Mouse (Mus musculus): ENCODE measurements at regions not wholly inside any gene's neighbourhood (a gene's known extent, or its start where the extent isn't known, plus 50 kb on each side); places are given as distances from the start of the nearest gene placed in this dataset.
A peak's percentile ranks its signal among the peaks of the same experiment; 100 is the strongest.

DNA sequence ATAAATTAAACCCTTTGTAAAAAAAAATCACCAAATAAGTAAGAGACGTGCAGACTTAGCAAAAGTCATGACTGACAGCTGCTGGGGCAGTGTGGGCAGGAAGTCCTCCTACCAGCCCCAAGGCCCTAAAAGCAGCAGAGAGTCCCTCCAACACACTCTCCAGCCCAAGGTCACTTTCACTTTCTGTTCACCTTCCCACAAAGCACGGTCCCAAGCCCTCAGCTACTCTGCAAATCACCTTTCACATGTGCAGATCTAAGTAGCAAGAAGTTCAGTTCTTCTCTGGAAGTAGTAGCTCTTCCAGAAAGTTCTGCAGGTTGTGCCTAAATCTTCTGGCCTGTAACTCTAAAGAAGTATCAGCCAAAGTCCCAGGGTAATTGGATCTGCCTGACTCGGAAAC lies 120.8 kb upstream of the Gm26657 start:
- no peak for DNase-seq

- DNase-seq: no peak
Measured at GRCm38 (mm10) chr4:56618433-56618832, 121.4 kb upstream of the Gm26657 start.

DNA sequence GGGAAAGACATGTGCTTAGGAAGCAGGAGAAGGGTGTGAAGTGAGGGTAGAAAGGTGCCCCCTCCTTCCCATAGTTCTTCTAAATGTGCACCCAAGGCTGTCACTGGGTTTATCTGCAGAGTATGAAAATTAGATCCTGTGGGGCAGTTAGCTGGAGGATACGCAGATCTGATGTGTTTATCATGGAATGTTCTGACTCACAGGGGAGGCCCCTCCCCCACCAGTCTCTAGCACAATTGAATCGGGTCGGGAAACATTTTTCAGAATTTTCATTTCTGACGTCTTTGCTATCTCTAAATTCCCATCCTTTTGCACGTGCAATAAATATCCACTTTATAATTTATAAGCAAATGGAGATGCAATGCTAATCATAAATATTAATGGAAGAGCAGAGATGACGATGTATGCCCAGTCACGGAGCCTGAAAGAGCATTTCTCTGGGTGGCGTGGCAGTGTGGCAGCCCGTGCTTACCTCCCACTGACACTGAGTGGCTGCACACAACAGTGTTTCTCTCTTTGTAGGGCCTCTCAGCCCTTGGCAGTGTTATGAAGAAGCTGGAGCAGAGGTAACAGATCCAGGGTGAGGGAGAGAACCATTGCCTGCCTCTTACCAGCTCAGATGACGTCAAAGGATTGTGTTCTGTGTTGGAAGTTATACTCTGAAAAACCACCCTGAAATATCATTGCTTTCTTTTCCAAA lies 122.1 kb upstream of the Gm26657 start:
- no peak for DNase-seq

DNA sequence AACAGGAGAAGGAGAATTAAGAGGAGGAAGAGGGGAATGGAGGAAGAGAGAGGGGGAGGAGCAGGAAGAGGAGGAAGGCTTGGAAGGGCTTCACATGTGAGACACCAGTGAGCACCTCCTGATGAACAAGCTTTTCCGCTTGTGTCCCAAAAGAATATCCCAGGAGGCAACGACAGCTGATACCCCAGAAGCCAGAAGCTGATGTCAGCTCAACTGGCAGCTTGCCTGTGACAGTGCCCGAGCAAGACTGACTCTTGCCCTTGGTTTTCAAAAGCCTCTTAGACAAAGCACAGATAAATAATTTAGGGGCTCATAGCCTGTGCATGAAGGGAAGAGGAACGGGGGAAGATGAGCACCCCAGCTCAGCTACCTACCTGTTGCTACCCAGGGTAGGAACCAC lies 127.5 kb upstream of the Gm26657 start:
- DNase-seq: peak; percentile 7 to 15

- DNase-seq: no peak
Measured at GRCm38 (mm10) chr4:56611751-56612150, 128.1 kb upstream of the Gm26657 start.

GRCm38 (mm10) chr4:56610273-56610672 lies 129.6 kb upstream of the Gm26657 start:
- DNase-seq: no peak

GRCm38 (mm10) chr4:56608701-56609100 lies 131.2 kb upstream of the Gm26657 start:
- no peak for DNase-seq

DNA sequence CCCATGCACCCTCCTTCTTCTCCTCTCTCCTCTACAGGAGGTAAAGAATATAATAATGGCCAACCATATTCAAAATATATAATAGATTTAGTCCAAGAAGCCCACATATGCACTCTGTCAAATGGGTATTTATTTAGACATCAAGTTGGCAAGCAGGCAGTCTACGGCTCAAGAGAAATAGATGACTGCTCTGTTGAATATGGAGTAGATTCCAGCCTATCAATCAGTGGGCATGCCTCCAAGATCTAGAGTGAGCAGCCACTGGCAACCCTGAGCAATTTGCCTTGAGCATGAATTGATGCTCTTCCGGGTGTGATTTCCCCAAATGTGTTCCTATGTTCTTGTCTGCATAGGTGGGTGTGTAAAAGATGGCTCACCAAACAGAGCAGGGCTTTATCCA lies 141.5 kb upstream of the Gm26657 start:
- no peak for DNase-seq

DNA sequence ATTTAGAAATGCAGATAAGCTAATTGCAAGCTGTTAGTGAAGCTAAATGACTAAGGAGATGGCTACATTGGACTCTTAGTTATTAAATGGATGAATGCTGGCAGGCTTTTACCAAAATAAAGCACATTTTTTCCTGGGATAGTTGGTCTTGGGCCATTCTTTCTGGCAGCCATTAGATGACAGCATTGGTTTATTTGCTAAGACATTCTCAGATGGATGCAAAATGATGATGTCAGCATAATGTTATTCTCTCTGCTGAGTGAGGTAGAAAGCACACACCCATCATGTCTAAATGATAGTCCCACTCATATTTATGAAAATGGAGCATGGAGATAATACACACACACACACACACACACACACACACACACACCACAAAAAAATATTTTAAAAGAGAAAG lies 141.9 kb upstream of the Gm26657 start:
- no peak for DNase-seq

- no peak for DNase-seq
Measured at GRCm38 (mm10) chr4:56582405-56582804, 157.5 kb upstream of the Gm26657 start.

- DNase-seq: no peak
Measured at GRCm38 (mm10) chr4:56576837-56577548, 162.9 kb upstream of the Gm26657 start.

DNA sequence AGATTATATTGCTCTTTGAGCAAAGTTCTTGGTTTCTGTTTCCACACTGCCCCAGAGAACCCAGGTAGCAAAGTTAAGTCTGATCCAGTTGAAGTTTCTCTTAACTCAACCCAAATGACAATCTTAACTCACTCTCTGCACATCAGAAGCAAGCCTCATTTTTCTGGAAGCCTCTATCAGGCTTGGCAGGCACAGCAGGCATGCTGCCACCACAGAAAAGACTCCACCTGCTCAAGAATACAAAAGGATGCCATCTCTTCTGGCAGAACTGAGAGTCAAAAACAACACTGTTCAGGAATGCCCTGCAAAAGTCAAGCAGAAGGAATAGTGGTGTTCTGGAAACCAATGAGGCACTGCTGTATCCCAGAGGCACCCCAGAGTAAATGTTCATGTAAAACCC lies 187.7 kb upstream of the Gm26657 start:
- DNase-seq: peak; percentile 11 to 20

DNA sequence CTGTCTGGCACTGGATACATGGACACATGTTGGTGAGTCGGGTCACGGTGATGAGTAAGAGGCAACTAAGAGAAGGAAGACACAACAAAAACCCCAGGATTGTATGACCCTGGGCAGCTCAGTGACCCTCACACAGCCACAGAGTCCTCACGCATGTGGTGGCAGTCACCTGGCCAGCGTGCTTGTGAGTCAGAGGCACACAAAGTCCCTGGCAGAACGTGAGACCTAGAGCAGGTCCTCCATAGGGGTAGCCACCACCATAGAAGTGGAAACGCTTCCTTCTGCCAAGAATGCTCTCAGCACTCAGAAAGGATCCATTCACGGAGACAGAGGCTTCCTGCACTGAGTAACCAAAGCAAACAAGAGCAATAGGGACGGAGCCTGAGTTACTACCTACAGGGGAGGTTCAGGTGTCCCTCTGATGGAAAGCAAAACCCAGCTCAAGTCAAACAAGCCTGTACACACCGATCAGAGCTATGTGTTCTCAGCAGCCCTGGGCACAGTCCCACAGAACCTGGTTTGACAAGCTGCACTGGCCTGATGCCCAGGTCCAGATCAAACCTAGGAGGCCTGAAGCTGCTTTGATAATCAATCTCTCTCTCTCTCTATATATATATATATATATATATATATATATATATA lies 206.4 kb upstream of the Gm26657 start:
- DNase-seq: no peak

GRCm38 (mm10) chr4:56532921-56533320 lies 206.9 kb upstream of the Gm26657 start:
- DNase-seq: peak; percentile 4 to 7

DNA sequence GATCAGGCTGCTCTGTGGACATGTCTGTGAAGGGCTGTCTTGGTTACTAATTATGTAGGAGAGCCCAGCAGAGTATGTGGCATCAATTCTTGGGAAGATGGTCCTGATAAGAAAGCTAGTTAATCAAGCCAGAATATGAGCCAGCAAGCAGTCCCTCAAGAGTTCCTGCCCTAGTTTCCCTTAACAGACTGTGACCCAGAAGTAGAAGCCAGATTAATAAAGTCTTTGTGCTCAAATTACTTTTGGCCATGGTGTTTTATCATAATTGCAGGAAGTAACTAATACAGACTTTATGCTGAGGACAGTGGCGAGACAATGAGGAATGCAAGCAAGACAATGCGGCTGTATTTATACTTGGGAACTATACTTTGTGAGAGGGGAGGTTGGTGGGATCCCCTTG lies 211.3 kb upstream of the Gm26657 start:
- DNase-seq: no peak

DNA sequence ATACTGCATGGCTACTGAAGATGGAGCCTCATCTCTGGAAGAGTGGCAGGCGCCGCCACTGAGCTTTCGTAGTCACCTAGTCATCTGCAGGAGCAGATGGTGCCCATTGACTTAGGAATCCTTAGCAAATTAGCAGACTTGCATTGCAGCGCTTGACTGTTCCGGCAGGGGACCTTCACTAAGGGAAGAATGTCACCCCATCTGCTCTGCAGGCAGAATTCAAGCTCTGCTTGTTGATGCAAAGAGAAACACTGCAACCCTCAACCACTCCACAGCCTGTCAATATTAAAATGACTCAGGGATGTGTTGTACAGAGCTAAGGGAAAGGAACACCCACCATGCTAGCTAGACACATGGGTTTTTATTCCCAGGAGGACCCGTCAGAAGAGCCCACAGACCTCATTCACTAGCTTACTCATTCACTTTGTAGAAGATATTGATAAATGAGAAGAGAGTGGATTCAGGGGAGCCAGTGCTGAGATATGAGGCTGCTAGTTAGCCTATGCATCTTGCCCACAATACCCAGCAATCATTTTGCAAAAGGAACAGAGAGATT lies 215.4 kb upstream of the Gm26657 start:
- no peak for DNase-seq

- DNase-seq: no peak
Measured at GRCm38 (mm10) chr4:56507770-56508169, 232.1 kb upstream of the Gm26657 start.

- DNase-seq: peak in 1 of 2 experiments; percentile 4
Measured at GRCm38 (mm10) chr4:56506786-56507185, 233.1 kb upstream of the Gm26657 start.

DNA sequence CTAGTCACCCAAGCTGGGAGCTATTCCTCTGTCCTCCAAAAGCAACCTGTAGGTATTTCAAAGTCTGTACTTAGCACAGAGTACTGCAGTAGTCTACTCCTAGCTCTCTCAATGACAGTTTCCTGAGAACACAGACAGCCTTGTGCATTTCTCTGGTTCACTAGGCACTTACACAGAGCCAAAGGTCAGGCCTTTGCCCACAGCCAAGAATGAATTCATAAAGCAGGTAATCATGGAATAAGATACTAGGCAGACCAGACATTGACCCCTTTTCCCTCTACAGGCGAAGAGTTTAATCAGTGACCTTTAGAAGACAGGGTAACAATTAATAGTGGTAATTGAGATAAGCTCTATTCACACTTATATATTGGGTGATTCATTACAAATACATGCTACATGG lies 233.8 kb upstream of the Gm26657 start:
- no peak for DNase-seq

DNA sequence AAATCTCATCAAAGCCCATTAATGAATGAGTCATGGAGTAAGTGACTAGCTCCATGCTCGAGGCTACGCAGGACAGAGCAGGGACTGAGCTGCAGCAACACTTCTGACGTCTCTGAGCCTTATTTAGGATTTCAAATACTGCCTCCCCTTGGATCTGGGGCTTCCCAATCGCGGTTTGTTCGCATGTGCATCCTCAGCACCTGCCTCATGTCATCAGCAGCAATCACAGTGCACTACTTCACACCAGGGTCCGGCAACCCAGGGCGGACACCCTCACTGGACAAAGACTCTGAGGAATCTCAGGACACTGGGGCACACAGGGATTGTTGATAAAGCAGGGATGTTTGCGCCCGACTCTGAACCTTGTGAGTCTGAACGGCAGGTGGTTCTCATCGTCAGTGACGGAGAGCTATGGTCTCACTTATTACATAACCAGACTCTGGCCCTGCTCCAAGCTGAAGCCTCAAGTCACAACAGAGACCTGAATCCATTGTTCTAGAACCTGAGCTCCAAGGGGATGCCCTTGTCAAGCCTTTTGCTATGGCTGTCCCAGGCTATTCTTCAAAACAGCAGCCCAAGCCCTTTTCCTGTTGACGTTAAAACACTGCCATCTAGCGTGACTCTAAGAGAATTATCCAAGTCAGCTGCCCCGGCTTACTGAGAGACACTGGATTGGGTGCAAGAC lies 247.2 kb upstream of the Gm26657 start:
- peak; percentile 38 to 60 for DNase-seq

- DNase-seq: no peak
Measured at GRCm38 (mm10) chr4:56489361-56489760, 250.5 kb upstream of the Gm26657 start.

- DNase-seq: no peak
Measured at GRCm38 (mm10) chr4:56483708-56484107, 256.2 kb upstream of the Gm26657 start.

GRCm38 (mm10) chr4:56456788-56457187 lies 283.1 kb upstream of the Gm26657 start:
- no peak for DNase-seq

All from cerebellum, postnatal 36 days (tissue).